Mouse (Mus musculus) brain, embryonic 14.5 days (tissue): ENCODE measurements around the gene Jsrp1.

Experiments
- CTCF ChIP-seq: fragments of 200-500 bp; IDR thresholded peaks from 2 replicates; pipeline ENCODE4 v1.5.1; 2012; ENCODE audit warnings: inconsistent platforms, mild to moderate bottlenecking, moderate library complexity, borderline replicate concordance; ENCODE audit not compliant: insufficient read depth, insufficient read length; ENCODE audit errors: extremely low read depth
- POLR2A ChIP-seq: fragments of 200-500 bp; IDR thresholded peaks from 2 replicates; pipeline ENCODE4 v1.6.1; 2012; ENCODE audit warnings: mild to moderate bottlenecking, inconsistent platforms, borderline replicate concordance; ENCODE audit not compliant: poor library complexity, insufficient read depth, insufficient read length, severe bottlenecking; ENCODE audit errors: extremely low read depth

- TF ChIP-seq POLR2A, result no peak
- TF ChIP-seq CTCF, result no peak
Measured at GRCm38 (mm10) chr10:80768365-80768764, 44.9 kb downstream of the Jsrp1 start.
